Mouse (Mus musculus) embryonic facial prominence, embryonic 10.5 days (tissue): ENCODE measurements around the gene Mcf2l. TPM values are rescaled to one million over a fixed set of nuclear protein-coding genes. Genes with fewer than 3 reads are reported as not detected.

Experiments used
- DNase-seq: peaks from one replicate; pipeline ENCODE4 v3.0.0-alpha.2; 2017; ENCODE audit warnings: low spot score
- H3K27ac ChIP-seq: fragments of 300-500 bp; sonication (generic); replicated peaks from 2 replicates; pipeline ENCODE4 v1.5.1; 2016; ENCODE audit warnings: mild to moderate bottlenecking
- H3K27me3 ChIP-seq: fragments of 300-500 bp; sonication (generic); replicated peaks from 2 replicates; pipeline ENCODE4 v1.6.1; 2016; ENCODE audit warnings: low read depth, mild to moderate bottlenecking; ENCODE audit not compliant: poor library complexity, severe bottlenecking
- H3K36me3 ChIP-seq: fragments of 300-500 bp; sonication (generic); replicated peaks from 2 replicates; pipeline ENCODE4 v1.6.1; 2016; ENCODE audit warnings: mild to moderate bottlenecking, moderate library complexity
- H3K4me1 ChIP-seq: fragments of 300-500 bp; sonication (generic); 2 replicates; pipeline ENCODE4 v1.6.1; 2016
- H3K4me3 ChIP-seq: fragments of 300-500 bp; sonication (generic); 2 replicates; pipeline ENCODE4 v1.5.1; 2016; ENCODE audit warnings: mild to moderate bottlenecking, moderate library complexity
- H3K9me3 ChIP-seq: fragments of 300-500 bp; sonication (generic); 2 replicates; pipeline ENCODE4 v1.6.1; 2016; ENCODE audit warnings: mild to moderate bottlenecking
- WGBS: fragments of 180-500 bp; shearing (Covaris S2); methylation state at CpG from one replicate; pipeline ENCODE4 v1.1.7; 2016; 5-methylcytosine and 5-hydroxymethylcytosine counted together
- polyA plus RNA-seq: library from polyadenylated mRNA; unstranded; fragments of >200 nt; fragmentation: Nextera tagmentation; extraction: Ambion mirVana; gene quantifications from 2 replicates; pipeline ENCODE4 v1.2.1, GENCODE M21; 2016

The Mcf2l gene
- polyA plus RNA-seq, 1 experiment from 2014 or later: 17.4 TPM

DNA sequence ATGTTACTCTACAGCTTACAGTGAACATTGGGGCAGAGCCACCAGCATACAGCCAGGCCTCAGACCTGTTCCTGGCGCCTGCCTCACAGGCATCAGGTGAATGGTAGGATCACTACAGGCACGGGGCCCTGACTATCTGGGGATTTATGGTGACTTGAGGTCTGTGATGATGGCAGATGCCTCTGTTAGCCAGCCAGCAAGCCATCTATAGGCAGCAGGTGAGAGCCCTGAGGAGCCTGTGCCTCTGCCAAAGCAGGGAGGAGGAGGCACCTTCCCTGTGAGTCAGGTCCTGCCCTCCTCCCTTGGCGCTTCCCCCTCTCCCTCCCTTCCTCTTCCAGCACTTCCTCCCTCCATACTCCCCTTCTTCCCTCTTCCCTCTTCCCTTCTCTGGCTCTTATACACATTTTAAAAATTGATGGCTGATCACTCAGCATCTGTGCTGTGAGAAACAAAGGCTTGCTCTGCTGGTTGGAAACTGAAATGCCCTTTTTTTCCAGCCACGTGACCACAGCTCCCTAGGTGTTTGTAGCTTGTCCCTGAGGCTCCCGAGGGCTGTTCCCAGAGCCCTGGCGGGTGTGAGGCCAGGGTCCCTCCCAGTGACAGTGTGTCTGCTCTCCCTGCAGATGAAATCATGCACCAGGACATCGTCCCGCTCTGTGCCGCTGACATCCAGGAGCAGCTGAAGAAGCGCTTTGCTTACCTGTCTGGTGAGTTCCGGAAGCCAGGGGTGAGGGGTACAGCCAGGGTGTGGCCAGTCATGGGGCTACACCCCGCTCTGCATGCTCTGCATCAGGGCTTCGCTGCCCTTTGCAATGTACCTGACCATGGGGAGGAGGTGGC is 89.2 kb downstream of the Mcf2l start:
- Histone ChIP-seq H3K36me3 (peaks cover 21% of the 10 kb centered on the region), H3K27me3 (no peaks in the 10 kb centered on the region), H3K27ac (peak overlapping the region; percentile 36; the same call in 1 of the 2 replicates), H3K4me1 (peaks cover 44% of the 10 kb centered on the region), H3K9me3 (no peaks in the 10 kb centered on the region), H3K4me3 (no peak overlapping the region)
- no peak for DNase-seq
- 61% methylated on average over 13 of the region's 13 CpGs for WGBS

DNA sequence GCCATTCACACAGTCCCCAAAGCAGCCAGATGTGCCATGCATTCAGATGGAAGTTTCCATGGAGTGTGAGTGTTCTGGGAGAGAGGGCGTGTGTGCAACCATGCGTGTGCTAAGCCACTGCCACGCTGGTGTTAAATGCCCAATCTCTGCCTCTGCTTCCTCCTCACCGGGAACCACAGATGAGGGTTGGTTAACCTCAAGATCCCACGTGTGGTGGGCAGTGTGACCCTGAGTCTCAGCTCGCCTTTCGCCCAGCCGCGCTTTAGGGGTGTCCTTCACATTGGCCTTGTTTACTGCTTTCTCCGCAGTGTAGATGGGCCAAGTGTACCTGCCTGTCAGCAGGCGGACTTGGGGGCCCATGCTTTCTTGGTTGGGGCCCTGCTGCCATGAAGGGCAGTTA is 102.7 kb downstream of the Mcf2l start:
- Histone ChIP-seq H3K36me3 (peaks cover 42% of the 10 kb centered on the region), H3K27ac (no peak overlapping the region), H3K4me1 (0 out of 2 replicates have a peak, but pooled peaks cover 3% of the 10 kb centered on the region), H3K27me3 (no peaks in the 10 kb centered on the region), H3K9me3 (no peaks in the 10 kb centered on the region), H3K4me3 (no peak overlapping the region)
- DNase-seq: no peak
- 83% methylated on average over 11 of the region's 11 CpGs for WGBS

DNA sequence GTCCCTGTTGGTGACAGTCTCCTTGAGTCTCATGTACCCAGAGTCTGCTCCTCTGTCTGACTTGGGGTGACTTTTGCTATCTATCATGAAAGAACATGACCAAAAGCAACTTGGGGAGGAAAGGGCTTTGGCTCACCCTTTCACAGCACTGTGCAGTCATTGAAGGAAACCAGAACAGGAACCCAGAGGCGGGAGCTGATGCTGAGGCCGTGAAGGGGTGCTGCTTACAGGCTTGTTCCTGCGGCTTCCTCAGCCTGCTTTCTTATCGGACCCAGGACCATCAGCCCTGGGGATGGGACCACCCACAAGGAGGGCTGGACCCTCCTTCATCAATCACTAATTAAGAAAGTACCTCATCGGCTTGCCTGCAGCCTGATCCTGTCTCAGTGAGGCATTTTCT is 103.1 kb downstream of the Mcf2l start:
- H3K27ac ChIP-seq: no peak overlapping the region
- no peak overlapping the region for H3K4me3 ChIP-seq
- 0 out of 2 replicates have a peak, but pooled peaks cover 3% of the 10 kb centered on the region for H3K4me1 ChIP-seq
- H3K9me3 ChIP-seq: peaks cover 2% of the 10 kb centered on the region; the same call in 1 of the 2 replicates
- no peaks in the 10 kb centered on the region for H3K27me3 ChIP-seq
- WGBS: 76% methylated on average over 5 of the region's 5 CpGs
- DNase-seq: no peak
- peaks cover 45% of the 10 kb centered on the region for H3K36me3 ChIP-seq

DNA sequence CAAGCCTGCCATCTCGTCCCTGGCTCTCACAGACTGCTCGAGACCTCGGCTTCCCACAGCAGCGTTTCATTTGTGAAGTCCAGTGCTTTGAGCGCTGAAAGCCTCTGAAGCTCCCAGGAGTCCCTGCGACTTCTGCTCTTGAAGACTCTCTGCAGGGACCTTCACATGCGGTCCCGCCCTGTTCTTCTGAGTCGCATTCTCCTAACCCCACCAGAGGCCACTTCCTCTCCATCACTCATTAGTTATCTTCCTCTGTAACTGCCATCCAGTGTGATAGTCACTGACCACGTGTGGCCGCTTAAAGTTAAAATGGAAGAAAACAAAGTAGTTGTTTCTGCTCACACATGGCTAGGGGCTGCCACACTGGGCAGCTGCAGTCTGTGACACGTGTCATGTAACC is 103.7 kb downstream of the Mcf2l start:
- 0 out of 2 replicates have a peak, but pooled peaks cover 3% of the 10 kb centered on the region for H3K4me1 ChIP-seq
- peaks cover 45% of the 10 kb centered on the region for H3K36me3 ChIP-seq
- 83% methylated on average over 12 of the region's 12 CpGs for WGBS
- no peaks in the 10 kb centered on the region for H3K27me3 ChIP-seq
- H3K9me3 ChIP-seq: peaks cover 2% of the 10 kb centered on the region; the same call in 1 of the 2 replicates
- DNase-seq: no peak
- H3K27ac ChIP-seq: no peak overlapping the region
- no peak overlapping the region for H3K4me3 ChIP-seq

DNA sequence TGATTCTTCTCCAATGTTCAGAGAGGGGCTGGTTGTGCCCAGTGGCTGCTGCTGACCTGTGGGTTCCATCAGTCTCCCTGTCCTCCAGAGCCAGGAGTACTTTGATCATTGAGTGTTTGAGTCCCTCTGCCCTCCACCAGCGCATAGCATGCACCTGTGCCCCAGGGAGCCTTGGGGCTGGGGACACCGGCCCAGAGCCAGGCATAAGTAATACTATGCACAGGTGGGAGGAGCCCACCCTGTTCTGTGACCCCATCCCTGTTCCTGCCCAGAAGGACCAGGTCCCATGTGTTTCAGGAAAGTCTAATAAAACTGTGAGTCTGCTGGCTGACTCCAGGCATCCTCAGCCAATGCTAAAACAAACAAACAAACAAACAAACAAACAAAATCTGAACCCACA is 104.7 kb downstream of the Mcf2l start:
- WGBS: 63% methylated on average over 2 of the region's 2 CpGs
- Histone ChIP-seq H3K4me3 (no peak overlapping the region), H3K4me1 (0 out of 2 replicates have a peak, but pooled peaks cover 3% of the 10 kb centered on the region), H3K27ac (no peak overlapping the region), H3K27me3 (no peaks in the 10 kb centered on the region), H3K36me3 (peaks cover 45% of the 10 kb centered on the region), H3K9me3 (peaks cover 2% of the 10 kb centered on the region; the same call in 1 of the 2 replicates)
- DNase-seq: no peak

DNA sequence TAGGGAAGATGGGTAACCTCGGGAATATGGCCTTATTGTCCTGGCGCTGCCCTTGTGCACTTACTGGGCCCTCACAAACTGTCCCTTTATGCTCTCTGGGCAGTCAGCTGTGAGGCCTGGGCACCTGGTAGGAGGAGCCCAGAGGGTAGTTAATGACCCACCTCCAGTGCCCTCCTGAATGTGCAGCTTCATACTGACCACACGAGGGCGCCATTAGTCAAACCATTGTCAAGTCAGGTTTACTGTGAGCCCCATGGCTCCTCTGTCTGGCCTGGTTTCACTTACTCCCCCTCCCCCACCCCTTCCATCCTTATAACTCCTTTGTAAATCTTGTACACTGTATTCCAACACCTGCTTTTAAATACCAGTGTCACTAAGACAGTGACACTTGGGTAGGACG is 105.1 kb downstream of the Mcf2l start:
- H3K36me3 ChIP-seq: peaks cover 44% of the 10 kb centered on the region
- peak; percentile 79 for DNase-seq
- no peaks in the 10 kb centered on the region for H3K27me3 ChIP-seq
- H3K4me3 ChIP-seq: no peak overlapping the region
- H3K9me3 ChIP-seq: peaks cover 2% of the 10 kb centered on the region; the same call in 1 of the 2 replicates
- H3K27ac ChIP-seq: peak overlapping the region; percentile 65
- 0 out of 2 replicates have a peak, but pooled peaks cover 3% of the 10 kb centered on the region for H3K4me1 ChIP-seq
- 26% methylated on average over 5 of the region's 5 CpGs for WGBS

DNA sequence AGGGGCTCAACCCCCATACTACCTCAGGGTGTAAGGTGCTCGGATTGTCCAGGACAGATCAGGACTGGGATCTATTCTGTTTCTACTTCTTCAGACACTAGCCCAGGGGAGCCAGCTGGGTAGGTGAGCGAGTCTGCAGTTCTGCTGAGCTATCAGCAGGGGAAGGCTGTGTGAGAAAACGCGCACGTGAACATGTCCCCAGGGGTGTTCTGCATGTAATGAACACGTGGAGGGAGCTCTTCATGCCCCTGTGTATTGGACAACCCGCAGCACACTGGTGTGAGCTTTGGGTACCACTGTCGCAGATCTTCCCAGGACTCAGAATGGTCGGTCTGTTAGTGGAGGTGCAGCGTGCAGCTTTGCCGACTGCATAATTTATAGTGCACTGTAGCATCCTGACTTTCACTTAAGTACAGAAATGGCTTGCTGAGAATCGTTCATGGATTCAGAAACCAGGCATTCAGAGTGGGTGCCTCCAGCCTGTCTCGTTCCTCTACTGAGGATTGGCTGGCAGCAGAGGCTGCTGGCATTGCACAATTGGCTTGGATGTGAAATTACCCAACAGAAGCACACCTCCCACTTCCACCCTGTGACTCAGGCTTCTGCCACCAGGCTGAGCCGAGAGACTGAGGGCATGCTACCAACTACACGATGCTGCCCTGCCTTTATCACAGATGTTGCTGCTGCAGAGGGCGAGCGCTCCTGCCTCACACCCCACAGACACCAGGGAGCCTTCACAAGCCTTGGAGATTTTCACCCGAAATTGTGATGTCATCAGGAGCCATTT is 110.3 kb downstream of the Mcf2l start:
- WGBS: 87% methylated on average over 18 of the region's 18 CpGs
- Histone ChIP-seq H3K4me1 (0 out of 2 replicates have a peak, but pooled peaks cover 3% of the 10 kb centered on the region), H3K36me3 (peaks cover 14% of the 10 kb centered on the region; the same call in 1 of the 2 replicates), H3K27me3 (no peaks in the 10 kb centered on the region), H3K4me3 (no peak overlapping the region), H3K9me3 (peaks cover 2% of the 10 kb centered on the region; the same call in 1 of the 2 replicates), H3K27ac (no peak overlapping the region)
- DNase-seq: no peak

DNA sequence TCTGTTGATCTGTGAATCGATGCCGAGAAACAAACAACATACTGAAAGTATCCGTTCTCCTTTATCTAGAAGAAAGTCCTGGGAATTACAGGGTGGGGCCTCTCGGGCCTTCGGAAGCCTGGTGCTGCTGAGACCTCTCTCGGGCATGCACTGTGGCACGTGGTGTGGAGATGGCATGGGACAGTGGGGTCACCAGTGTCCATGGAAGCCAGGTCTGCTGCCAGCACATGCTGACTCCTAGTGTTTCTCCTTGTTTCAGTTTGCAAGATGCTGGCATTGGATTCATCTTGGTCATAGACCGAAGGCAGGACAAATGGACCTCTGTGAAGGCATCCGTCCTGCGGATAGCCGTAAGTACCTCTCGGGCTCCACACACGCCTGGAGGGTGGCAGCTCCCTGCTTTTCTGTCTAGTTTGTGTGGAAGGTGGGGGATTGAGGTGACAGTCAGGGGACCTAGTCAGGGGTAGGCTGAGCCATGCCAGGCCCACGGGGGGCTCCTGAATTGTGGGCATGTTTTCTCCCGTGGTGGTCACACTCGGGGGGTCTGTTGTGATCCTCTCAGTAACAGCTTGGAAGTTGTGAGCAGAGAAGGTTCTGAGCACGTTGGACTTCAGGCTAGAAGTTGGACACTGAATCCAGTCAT is 111.1 kb downstream of the Mcf2l start:
- H3K27ac ChIP-seq: no peak overlapping the region
- peaks cover 14% of the 10 kb centered on the region; the same call in 1 of the 2 replicates for H3K36me3 ChIP-seq
- no peaks in the 10 kb centered on the region for H3K4me1 ChIP-seq
- no peak for DNase-seq
- WGBS: 89% methylated on average over 17 of the region's 17 CpGs
- H3K9me3 ChIP-seq: peaks cover 2% of the 10 kb centered on the region; the same call in 1 of the 2 replicates
- no peak overlapping the region for H3K4me3 ChIP-seq
- no peaks in the 10 kb centered on the region for H3K27me3 ChIP-seq

DNA sequence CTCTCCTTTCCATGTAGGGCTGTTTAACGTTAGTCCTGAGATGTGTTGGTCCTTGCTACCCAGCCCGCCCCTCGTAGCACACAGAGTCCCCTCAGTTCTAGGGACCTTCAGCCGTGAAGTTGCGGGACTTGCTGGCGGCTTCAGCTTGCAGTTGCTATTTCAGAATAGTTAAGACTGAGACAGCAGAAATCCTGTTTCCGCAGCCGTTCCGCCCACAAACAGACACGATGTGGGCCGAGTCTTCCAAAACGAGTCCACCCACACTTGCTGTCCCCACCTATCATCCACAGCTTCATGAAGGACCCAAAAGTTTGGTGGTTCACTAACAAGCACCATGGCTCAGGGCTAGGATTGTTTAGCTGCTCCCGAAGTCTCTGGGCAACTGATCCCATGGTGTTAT is 111.7 kb downstream of the Mcf2l start:
- no peak for DNase-seq
- 89% methylated on average over 13 of the region's 13 CpGs for WGBS
- Histone ChIP-seq H3K4me1 (no peaks in the 10 kb centered on the region), H3K27ac (no peak overlapping the region), H3K36me3 (peaks cover 13% of the 10 kb centered on the region; the same call in 1 of the 2 replicates), H3K27me3 (no peaks in the 10 kb centered on the region), H3K9me3 (peaks cover 2% of the 10 kb centered on the region; the same call in 1 of the 2 replicates), H3K4me3 (no peak overlapping the region)

DNA sequence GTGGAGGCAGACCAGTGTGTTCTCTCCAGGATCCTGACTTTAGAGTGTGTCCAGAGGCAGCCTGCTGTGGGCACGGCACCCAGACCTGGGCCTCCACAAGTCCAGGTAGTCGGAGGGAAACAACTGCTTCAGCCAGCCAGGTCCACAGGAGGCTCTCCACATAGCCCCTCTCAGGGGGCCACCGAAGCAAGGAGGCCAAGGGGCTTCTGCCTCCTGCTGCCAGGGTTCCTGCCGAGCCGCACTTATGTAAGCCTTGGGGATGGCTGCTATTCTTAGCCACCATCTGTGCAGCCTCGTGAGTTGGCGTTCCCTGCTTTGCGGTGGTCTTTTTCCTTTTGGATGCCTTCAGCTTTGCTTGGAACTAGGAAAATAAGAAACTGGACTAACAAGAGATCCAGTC is 114.0 kb downstream of the Mcf2l start:
- no peak for DNase-seq
- 80% methylated on average over 8 of the region's 8 CpGs for WGBS
- H3K27me3 ChIP-seq: no peaks in the 10 kb centered on the region
- peaks cover 6% of the 10 kb centered on the region for H3K4me1 ChIP-seq
- no peak overlapping the region for H3K27ac ChIP-seq
- H3K4me3 ChIP-seq: no peak overlapping the region
- peaks cover 5% of the 10 kb centered on the region; the same call in 1 of the 2 replicates for H3K36me3 ChIP-seq
- H3K9me3 ChIP-seq: no peaks in the 10 kb centered on the region

DNA sequence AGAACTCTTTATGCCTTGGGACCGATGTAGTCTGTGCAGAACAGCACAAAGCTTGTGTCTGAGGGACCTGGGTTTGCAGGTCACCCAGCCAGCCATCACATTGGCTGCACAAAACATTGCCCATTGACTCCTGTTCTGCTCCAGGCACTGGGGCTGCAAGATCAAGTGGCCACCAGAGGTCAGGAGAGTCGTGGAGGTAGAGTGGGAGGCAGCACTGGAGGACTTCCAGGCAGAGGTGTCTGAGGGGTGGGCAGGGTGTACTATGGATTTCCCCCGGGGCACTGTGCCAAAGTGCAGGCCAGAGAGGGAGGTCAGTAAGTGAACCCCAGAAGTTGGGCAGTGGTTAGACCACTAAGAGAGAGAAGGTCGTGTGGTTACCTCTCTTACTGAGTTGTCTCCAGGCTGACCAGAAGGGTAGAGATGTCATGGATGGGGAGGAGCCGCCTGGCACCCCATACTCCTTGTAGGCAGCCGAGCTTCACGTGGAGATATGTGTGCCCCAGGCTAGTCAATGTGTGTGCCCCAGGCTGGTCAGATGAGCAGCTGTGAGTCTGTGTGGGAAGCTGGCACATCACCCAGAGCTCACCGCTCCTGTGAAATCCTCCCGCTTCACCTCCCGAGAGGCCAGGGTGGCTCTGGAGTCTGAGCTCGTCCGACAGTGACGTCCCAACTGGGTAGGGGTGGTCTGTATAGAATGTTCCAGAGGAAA is 115.3 kb downstream of the Mcf2l start:
- no peaks in the 10 kb centered on the region for H3K9me3 ChIP-seq
- WGBS: 79% methylated on average over 13 of the region's 13 CpGs
- no peak overlapping the region for H3K4me3 ChIP-seq
- no peak overlapping the region for H3K27ac ChIP-seq
- H3K36me3 ChIP-seq: peaks cover 5% of the 10 kb centered on the region; the same call in 1 of the 2 replicates
- no peaks in the 10 kb centered on the region for H3K27me3 ChIP-seq
- peaks cover 9% of the 10 kb centered on the region for H3K4me1 ChIP-seq
- no peak for DNase-seq
